Mouse (Mus musculus) left cerebral cortex, postnatal 4 days (tissue): ENCODE data around the gene Mydgf. TPM values are rescaled to one million over a fixed set of nuclear protein-coding genes. Genes with fewer than 3 reads are reported as not detected.

Experiments
- microRNA-seq: library from miRNA; unstranded; fragments of <30 nt; microRNA quantifications from one replicate; pipeline ENCODE4 v1.2.0, GENCODE M21; 2022
- total RNA-seq, 2 experiments: library from RNA; stranded (reverse); gene quantifications; 2 replicates each; pipeline ENCODE4 v1.2.3; 2021

Gene Mydgf
- total RNA-seq, 2 experiments from 2014 or later = 45.9 to 47.6 TPM

Small RNAs within 50 kb of the gene (microRNA-seq; reads per million reads assigned to microRNA genes)
- gene Gm44397 = not detected

Other genes with a start within 250 kb of the Mydgf start
- gene Zfp119b, start 234.4 kb downstream of the Mydgf start, total RNA-seq = 1 to 10 TPM; 4.4 to 5.7 TPM
- gene Ebi3, start 231.3 kb downstream of the Mydgf start, total RNA-seq = 1 to 10 TPM; 4.9 to 5.9 TPM
- 10 to 100 TPM; 16.7 to 18.2 TPM for gene Yju2, start 224.8 kb downstream of the Mydgf start, total RNA-seq
- 100 to 1,000 TPM in 1 of 2 experiments, 10 to 100 TPM in 1; 99.6 to 101 TPM for gene Shd, start 213.5 kb downstream of the Mydgf start, total RNA-seq
- 100 to 1,000 TPM; 110 to 119 TPM for gene Fsd1, start 197.4 kb downstream of the Mydgf start, total RNA-seq
- 1 to 10 TPM; 3.8 to 4.6 TPM for gene Stap2, start 178.3 kb downstream of the Mydgf start, total RNA-seq
- gene Mpnd, start 178.2 kb downstream of the Mydgf start, total RNA-seq = 100 to 1,000 TPM in 1 of 2 experiments, 10 to 100 TPM in 1; 92.6 to 121 TPM
- gene Sh3gl1, start 147.3 kb downstream of the Mydgf start, total RNA-seq = 10 to 100 TPM; 53.6 to 55.3 TPM
- gene Chaf1a, start 143.5 kb downstream of the Mydgf start, total RNA-seq = 1 to 10 TPM; 6.8 to 8.8 TPM
- 10 to 100 TPM; 69.1 to 78.9 TPM for gene Ubxn6, start 108.9 kb downstream of the Mydgf start, total RNA-seq
- 100 to 1,000 TPM; 109 to 117 TPM for gene Hdgfl2, start 104.3 kb downstream of the Mydgf start, total RNA-seq
- gene Plin4, start 74.1 kb downstream of the Mydgf start, total RNA-seq = under 1 TPM; 0.20 to 0.24 TPM
- 1 to 10 TPM; 1.2 to 1.9 TPM for gene Plin5, start 66.3 kb downstream of the Mydgf start, total RNA-seq
- gene Lrg1, start 61.9 kb downstream of the Mydgf start, total RNA-seq = not detected
- 10 to 100 TPM; 91.1 to 95.7 TPM for gene Sema6b, start 43.6 kb downstream of the Mydgf start, total RNA-seq
- gene Tnfaip8l1, start 21.4 kb downstream of the Mydgf start, total RNA-seq = 10 to 100 TPM; 11.1 TPM
- gene Dpp9, start 35.0 kb upstream of the Mydgf start, total RNA-seq = 10 to 100 TPM; 48.9 to 50.2 TPM
- gene Fem1a, start 72.9 kb upstream of the Mydgf start, total RNA-seq = 10 to 100 TPM; 41.4 to 45.7 TPM
- 1 to 10 TPM; 3.4 to 3.7 TPM for gene Ticam1, start 92.9 kb upstream of the Mydgf start, total RNA-seq
- 1 to 10 TPM; 4.5 to 6.1 TPM for gene Plin3, start 109.0 kb upstream of the Mydgf start, total RNA-seq
- gene Arrdc5, start 116.4 kb upstream of the Mydgf start, total RNA-seq = not detected
- 10 to 100 TPM; 12.3 to 16.2 TPM for gene Uhrf1, start 119.4 kb upstream of the Mydgf start, total RNA-seq
- gene Kdm4b, start 142.1 kb upstream of the Mydgf start, total RNA-seq = 100 to 1,000 TPM; 111 to 112 TPM